Mouse (Mus musculus) forebrain, embryonic 14.5 days (tissue): ENCODE data around the gene Hnrnpdl. TPM values are rescaled to one million over a fixed set of nuclear protein-coding genes. Genes with fewer than 3 reads are reported as not detected.

Experiments used
- ATAC-seq: fragments of 200-750 bp; cut with Nextera tagmentation; 2 replicates; pipeline ENCODE4 v1.8.0; 2017; ENCODE audit warnings: mild to moderate bottlenecking, moderate library complexity
- DNase-seq: peaks from one replicate; pipeline ENCODE4 v3.0.0-alpha.2; 2015; ENCODE audit warnings: low spot score
- H3K27ac ChIP-seq: fragments of 300-500 bp; sonication (generic); 2 replicates; pipeline ENCODE4 v1.5.1; 2014; ENCODE audit warnings: low read depth, mild to moderate bottlenecking, control low read depth, low read length, moderate library complexity
- H3K27me3 ChIP-seq: fragments of 300-500 bp; sonication (generic); replicated peaks from 2 replicates; pipeline ENCODE4 v1.6.1; 2014; ENCODE audit warnings: low read length, control low read depth, mixed read lengths; ENCODE audit not compliant: control insufficient read depth, insufficient read depth
- H3K36me3 ChIP-seq: fragments of 300-500 bp; sonication (generic); 2 replicates; pipeline ENCODE4 v1.6.1; 2014; ENCODE audit warnings: low read length, control low read depth; ENCODE audit not compliant: control insufficient read depth, insufficient read depth
- H3K4me1 ChIP-seq: fragments of 300-500 bp; sonication (generic); 2 replicates; pipeline ENCODE4 v1.6.1; 2014; ENCODE audit warnings: antibody characterized with exemption, low read length, control low read depth; ENCODE audit not compliant: control insufficient read depth, insufficient read depth
- H3K4me2 ChIP-seq: fragments of 300-500 bp; sonication (generic); 2 replicates; pipeline ENCODE4 v1.6.1; 2014; ENCODE audit warnings: mild to moderate bottlenecking, control low read depth, low read length
- H3K4me3 ChIP-seq: fragments of 300-500 bp; sonication (generic); 2 replicates; pipeline ENCODE4 v1.5.1; 2014; ENCODE audit warnings: low read depth, low read length, control low read depth
- H3K9ac ChIP-seq: fragments of 300-500 bp; sonication (generic); 2 replicates; pipeline ENCODE4 v1.6.1; 2014; ENCODE audit warnings: mild to moderate bottlenecking, low read length, control low read depth, moderate library complexity
- H3K9me3 ChIP-seq: fragments of 300-500 bp; sonication (generic); replicated peaks from 2 replicates; pipeline ENCODE4 v1.6.1; 2016; ENCODE audit warnings: low read length, control low read depth, mixed read lengths; ENCODE audit not compliant: control insufficient read depth
- WGBS: fragments of 180-500 bp; shearing (Covaris S2); extraction: QIAGEN DNeasy Blood & Tissue Kit; methylation state at CpG from one replicate; pipeline ENCODE4 v1.1.7; 2014; 5-methylcytosine and 5-hydroxymethylcytosine counted together
- polyA plus RNA-seq: library from polyadenylated mRNA; unstranded; fragments of >200 nt; fragmentation: Nextera tagmentation; extraction: Ambion mirVana; gene quantifications from 2 replicates; pipeline ENCODE4 v1.2.1, GENCODE M21; 2014

Hnrnpdl gene
- polyA plus RNA-seq, result 244 and 250 TPM in 2 replicates

- Histone ChIP-seq H3K36me3 (peaks cover 21% of the 10 kb centered on the region), H3K4me3 (peak within 1 kb of the TSS; percentile 75), H3K9me3 (no peaks in the 10 kb centered on the region), H3K4me2 (peak within 1 kb of the TSS; percentile 90), H3K4me1 (peaks cover 16% of the 10 kb centered on the region), H3K27me3 (no peaks in the 10 kb centered on the region), H3K27ac (peak within 1 kb of the TSS; percentile 99), H3K9ac (peak within 1 kb of the TSS; percentile 97)
- WGBS, result under 1% methylated on average over 57 of the region's 57 CpGs
- ATAC-seq (peak; percentile 87), DNase-seq (peak; percentile 98)
Measured at GRCm38 (mm10) chr5:100039602-100040142, at the start of gene Hnrnpdl, which contains the start of gene Enoph1. TSS of gene Hnrnpdl (minus strand) at chr5:100039664. TSS of gene Enoph1 (plus strand) at chr5:100039985.

DNA sequence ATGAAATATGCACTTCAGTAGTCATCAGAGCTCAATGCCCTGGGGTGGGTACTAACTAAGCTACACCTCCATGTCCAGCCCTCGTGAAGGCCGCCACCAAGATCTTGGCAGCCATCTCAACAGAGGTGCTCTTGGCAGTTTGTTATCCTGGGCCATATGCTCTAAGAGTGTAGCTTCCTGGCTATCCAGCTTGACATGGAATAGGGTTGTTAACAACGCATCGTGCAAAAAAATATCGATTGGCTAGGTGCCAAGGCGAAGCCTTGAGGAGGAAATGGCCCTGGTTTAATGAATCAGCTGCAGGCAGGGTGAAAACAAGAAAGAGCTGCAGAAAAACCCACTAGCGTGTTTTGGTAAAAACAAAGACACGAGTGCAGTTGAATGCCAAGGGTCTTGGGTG is 45.6 kb upstream of the Hnrnpdl start:
- peak; percentile 74; the same call in 1 of the 2 replicates for ATAC-seq
- Histone ChIP-seq H3K9ac (no peak overlapping the region), H3K4me3 (no peak overlapping the region), H3K27me3 (no peaks in the 10 kb centered on the region), H3K27ac (peak overlapping the region; percentile 68), H3K4me1 (peaks cover 21% of the 10 kb centered on the region), H3K4me2 (no peak overlapping the region), H3K9me3 (no peaks in the 10 kb centered on the region), H3K36me3 (no peaks in the 10 kb centered on the region)
- peak; percentile 88 for DNase-seq
- WGBS, result 38% methylated on average over 8 of the region's 8 CpGs

- Histone ChIP-seq H3K9me3 (no peaks in the 10 kb centered on the region), H3K27ac (peak overlapping the region; percentile 58; the same call in 1 of the 2 replicates), H3K4me3 (no peak overlapping the region), H3K4me1 (peaks cover 23% of the 10 kb centered on the region), H3K27me3 (no peaks in the 10 kb centered on the region), H3K36me3 (no peaks in the 10 kb centered on the region), H3K9ac (no peak overlapping the region), H3K4me2 (no peak overlapping the region)
- ATAC-seq (peak; percentile 35; the same call in 1 of the 2 replicates), DNase-seq (peak; percentile 67)
- WGBS, result 48% methylated on average over 12 of the region's 12 CpGs
Measured at GRCm38 (mm10) chr5:100083953-100084562, 44.6 kb upstream of the Hnrnpdl start.

GRCm38 (mm10) chr5:100082006-100082405 is 42.5 kb upstream of the Hnrnpdl start:
- ATAC-seq (no peak), DNase-seq (no peak)
- Histone ChIP-seq H3K9ac (no peak overlapping the region), H3K9me3 (no peaks in the 10 kb centered on the region), H3K4me2 (no peak overlapping the region), H3K36me3 (no peaks in the 10 kb centered on the region), H3K4me3 (no peak overlapping the region), H3K27ac (no peak overlapping the region), H3K4me1 (peaks cover 23% of the 10 kb centered on the region), H3K27me3 (no peaks in the 10 kb centered on the region)
- WGBS, result 88% methylated on average over 4 of the region's 4 CpGs

DNA sequence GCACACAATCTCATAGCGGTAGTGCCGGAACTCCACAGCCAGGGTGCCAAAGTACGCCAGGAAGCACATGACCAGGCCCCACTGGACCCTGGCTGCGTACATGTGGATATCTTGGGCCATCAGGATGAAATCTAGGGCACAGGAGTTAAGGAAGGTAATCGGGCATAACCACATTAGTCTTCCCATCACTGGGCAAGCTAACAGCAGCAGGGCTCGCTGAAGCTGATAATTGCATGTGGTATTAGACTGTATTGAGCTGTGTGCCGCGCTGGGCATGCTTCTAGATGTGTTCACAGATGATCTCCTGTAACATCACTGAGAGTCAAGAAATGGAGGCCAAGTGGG is 40.4 kb upstream of the Hnrnpdl start:
- ATAC-seq (no peak), DNase-seq (no peak)
- Histone ChIP-seq H3K36me3 (no peaks in the 10 kb centered on the region), H3K4me1 (peaks cover 12% of the 10 kb centered on the region), H3K9ac (no peak overlapping the region), H3K4me2 (peak overlapping the region; percentile 48; the same call in 1 of the 2 replicates), H3K27me3 (no peaks in the 10 kb centered on the region), H3K9me3 (no peaks in the 10 kb centered on the region), H3K4me3 (no peak overlapping the region), H3K27ac (no peak overlapping the region)
- 79% methylated on average over 8 of the region's 8 CpGs for WGBS

DNA sequence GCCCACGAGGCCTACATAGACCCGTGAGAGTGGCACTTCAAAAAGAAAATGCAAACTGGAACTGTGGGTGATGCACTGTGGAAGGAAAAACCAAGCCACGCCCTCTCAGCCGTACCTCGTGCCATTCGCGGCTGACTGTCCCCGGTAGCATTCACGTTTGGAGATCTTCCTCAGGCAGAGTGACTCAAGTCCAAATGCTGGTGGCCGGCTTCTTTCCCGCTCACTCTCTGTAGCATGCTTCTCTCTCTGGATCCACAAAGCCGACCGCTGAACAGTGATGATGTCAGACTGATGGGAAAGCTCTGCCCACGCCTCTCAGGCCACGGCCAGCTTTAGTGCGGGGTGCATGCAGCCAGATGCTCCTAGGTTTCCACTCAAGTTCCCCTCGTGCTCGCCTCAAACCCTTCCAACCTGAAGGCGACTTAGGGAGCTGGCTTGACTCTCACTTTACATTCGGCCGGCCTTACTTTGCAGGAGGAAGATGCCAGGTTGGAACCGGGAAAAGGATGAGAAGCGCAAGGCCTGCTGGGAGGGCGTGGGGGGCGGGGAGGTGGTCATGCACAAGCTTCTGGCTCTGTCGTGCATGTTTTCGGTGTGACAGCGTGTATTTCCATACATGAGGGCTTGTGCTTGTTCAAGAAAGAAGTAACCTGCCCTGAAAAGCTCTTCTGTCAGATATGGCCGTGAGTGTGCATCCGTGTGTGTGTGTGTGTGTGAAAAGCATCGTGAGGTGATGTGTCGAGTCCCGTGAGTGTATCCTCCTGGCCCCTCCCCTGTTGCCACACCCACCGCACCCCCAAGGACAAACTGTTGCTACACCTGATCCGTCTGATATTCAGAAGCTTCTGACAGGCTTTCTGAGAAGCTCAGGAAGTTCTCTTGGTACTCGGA is 39.8 kb upstream of the Hnrnpdl start:
- WGBS, result 28% methylated on average over 36 of the region's 36 CpGs
- DNase-seq (peak; percentile 25), ATAC-seq (peak; percentile 51)
- no peak overlapping the region for H3K27ac ChIP-seq
- peak overlapping the region; percentile 20; the same call in 1 of the 2 replicates for H3K4me3 ChIP-seq
- no peaks in the 10 kb centered on the region for H3K27me3 ChIP-seq
- H3K36me3 ChIP-seq, result no peaks in the 10 kb centered on the region
- no peaks in the 10 kb centered on the region for H3K9me3 ChIP-seq
- peak overlapping the region; percentile 55 for H3K9ac ChIP-seq
- peaks cover 9% of the 10 kb centered on the region; the same call in 1 of the 2 replicates for H3K4me1 ChIP-seq
- H3K4me2 ChIP-seq, result peak overlapping the region; percentile 48

DNA sequence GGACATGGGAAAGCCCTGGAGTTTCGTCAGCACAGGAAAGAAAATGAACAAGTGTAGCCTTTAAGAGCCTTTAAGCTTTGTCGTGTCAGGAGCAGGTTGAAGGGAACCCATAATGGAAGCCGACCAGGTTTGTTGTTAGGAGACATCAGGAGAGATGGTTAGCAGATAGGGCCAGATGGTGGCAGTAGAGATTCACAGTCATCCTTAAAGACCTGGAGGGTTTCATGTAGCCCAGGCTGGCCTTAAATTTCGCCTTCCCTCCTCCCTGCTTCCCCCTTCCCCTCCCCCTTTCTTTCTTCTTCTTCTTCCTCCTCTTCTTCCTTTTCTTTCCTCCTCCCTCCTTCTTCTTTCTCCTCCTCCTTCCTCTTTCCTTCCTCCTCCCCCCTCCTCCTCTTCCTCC is 35.1 kb upstream of the Hnrnpdl start:
- Histone ChIP-seq H3K27ac (no peak overlapping the region), H3K4me2 (no peak overlapping the region), H3K4me3 (no peak overlapping the region), H3K36me3 (peaks cover 23% of the 10 kb centered on the region; the same call in 1 of the 2 replicates), H3K9ac (no peak overlapping the region), H3K27me3 (no peaks in the 10 kb centered on the region), H3K9me3 (no peaks in the 10 kb centered on the region), H3K4me1 (0 out of 2 replicates have a peak, but pooled peaks cover under 1% of the 10 kb centered on the region)
- peak; percentile 59 for DNase-seq
- 49% methylated on average over 4 of the region's 4 CpGs for WGBS
- ATAC-seq, result no peak

DNA sequence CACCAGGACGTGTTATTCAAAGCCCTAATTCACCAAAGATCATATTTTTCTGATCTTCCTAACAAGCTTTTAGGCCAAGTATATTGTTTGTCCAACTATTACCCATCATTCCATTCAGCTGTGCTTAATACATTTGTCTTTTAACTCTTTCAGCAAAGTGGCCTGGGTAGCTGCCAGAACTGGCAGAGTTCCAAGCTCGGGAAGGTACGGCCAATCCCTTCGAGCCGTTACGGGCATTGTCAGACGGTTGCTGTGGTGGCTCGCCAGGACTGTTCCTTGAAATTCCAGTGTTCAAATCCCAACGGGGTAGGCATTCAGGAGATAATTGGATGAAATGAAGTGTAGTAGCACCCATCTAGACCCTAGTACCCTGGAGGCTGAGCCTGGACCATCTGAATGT is 33.1 kb upstream of the Hnrnpdl start:
- Histone ChIP-seq H3K27ac (peak overlapping the region; percentile 27; the same call in 1 of the 2 replicates), H3K9me3 (no peaks in the 10 kb centered on the region), H3K9ac (no peak overlapping the region), H3K27me3 (no peaks in the 10 kb centered on the region), H3K36me3 (peaks cover 37% of the 10 kb centered on the region), H3K4me1 (no peaks in the 10 kb centered on the region), H3K4me3 (no peak overlapping the region), H3K4me2 (no peak overlapping the region)
- ATAC-seq, result peak; percentile 33; the same call in 1 of the 2 replicates
- WGBS, result 25% methylated on average over 9 of the region's 9 CpGs
- DNase-seq, result peak; percentile 64
